Mouse (Mus musculus) cerebellum, adult (tissue): Measurements from ENCODE around the gene Ccdc162.

Source experiments
- ATAC-seq: cut with Nextera tagmentation; 2 replicates; pipeline ENCODE4 v1.9.2; 2017; ENCODE audit warnings: mild to moderate bottlenecking, moderate library complexity, mixed read lengths; ENCODE audit not compliant: insufficient number of reproducible peaks, low FRiP score, low TSS enrichment

Ccdc162 gene

DNA sequence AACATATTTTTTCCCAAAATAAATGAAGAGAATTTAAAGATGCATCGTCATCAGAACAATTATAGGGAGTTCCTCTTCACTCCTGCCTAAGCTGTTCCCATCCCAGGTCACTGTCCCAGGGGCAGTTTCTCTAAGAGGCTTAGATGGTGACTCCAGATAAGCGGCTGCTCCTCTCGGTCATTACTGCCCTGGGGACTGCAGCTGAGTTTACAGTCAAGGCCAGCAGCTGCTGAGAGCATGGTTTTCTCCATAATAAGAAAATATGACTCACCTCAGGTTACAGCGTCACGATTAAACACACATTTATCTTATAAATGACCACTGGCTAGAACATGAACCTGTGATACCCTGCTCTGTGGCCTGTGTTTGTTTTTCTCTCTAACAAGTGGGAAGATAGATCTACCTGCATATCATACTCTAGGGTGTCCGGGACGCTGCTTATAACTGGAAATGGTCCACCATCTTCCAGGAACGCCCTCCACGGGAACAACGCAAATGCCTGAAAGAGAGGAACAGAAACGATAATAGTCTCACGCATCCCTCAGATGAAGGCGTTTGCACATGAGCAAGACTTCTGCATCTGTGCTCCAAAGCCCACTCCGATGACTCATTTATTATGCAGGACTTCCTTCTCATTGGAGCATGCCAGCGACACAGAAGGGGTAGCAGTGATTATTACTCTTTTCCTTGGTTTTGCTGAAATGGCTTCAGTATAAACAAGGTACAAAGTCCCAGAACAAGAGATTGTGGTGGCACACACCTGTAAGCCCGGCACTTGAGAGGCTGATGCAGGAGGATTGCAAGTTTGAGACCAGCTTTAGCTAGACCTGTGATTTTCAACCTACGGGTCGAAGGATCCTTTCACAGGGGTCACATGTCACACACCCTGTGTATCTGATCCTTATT, 129.2 kb downstream of the Ccdc162 start:
- ATAC-seq = no peak

DNA sequence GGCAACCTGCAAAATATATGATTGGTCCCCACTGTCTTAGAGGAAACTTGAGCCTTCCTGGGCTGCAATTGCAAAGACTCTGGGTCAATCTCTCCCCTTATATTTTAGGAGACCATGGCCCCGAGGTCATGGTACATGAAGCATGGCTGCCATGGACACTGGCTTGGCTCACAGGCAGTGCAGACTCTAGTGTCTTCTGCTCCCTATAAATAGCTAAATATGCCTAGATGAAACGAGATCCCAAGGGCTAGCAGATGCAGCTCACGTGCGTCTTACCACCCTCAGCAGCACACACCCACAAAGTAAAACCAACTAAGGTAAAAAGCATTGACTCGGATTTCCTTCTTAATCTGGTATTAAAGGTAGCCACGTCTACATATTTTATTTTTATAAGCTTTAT, 133.1 kb downstream of the Ccdc162 start:
- ATAC-seq = no peak

DNA sequence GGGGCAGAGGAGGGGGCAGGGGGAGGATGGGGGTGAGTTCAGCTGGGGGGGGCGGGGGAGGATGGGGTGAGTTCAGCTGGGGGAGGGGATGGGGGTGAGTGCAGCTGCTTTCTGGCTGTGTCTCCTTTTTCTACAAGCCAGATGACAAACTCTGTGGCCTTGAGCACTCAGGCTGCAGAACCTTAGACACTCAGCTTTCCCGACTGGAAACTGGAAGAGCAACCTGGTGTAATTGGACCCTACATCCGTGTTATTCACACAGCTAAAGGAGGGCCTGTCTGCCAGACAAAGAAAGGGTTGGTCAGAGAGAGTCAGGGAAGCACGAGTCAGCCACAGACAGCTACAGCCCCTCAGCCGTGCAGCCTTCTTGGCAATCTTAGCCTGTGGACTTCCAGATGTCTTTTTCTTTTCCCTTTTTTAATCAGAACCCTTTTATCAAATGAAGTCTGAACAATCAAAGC, 133.5 kb downstream of the Ccdc162 start:
- ATAC-seq = no peak

DNA sequence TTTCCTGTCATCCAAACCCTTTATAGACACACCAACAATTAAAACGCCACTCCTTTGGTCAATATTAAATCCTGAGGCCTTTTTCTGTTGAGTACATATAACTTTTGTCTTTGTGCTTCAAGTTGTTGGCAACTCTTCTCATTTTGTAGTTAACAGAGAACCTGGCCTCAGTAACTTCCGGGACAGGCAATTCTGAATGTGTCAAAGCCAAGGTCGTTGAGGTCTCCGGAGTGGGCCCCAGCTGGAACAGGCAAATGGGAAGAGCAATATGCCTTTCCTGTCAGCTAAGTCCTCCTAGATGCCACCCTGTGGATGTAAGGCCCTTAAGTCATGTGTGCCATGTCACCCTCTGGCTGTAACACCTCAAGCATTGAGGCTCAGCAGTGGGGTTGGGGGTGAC, 136.0 kb downstream of the Ccdc162 start:
- ATAC-seq = no peak

GRCm38 (mm10) chr10:41578541-41578940, 137.9 kb downstream of the Ccdc162 start:
- ATAC-seq = no peak

DNA sequence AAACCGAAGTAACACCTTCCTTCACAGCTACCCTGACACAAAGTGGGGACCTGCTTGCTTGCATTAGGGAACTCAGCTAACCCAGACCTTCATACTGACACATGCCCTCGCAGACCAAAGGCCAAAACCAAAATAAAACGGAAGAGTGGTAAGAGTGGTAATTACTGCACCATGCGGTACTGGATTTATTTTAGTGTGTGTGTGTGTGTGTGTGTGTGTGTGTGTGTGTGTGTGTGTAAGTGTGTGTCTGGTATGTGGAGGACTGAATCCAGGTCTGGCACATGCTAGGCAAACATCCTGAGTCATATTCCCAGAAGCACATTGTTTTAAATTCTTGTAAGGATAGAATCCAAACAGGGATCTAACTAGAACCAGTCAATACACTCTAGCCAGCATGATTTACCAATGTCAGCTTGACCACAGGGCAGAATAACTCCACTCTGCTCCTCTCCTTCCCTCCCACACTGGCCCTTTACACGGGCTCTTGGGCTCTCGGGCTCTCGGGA, 140.1 kb downstream of the Ccdc162 start:
- ATAC-seq = no peak

DNA sequence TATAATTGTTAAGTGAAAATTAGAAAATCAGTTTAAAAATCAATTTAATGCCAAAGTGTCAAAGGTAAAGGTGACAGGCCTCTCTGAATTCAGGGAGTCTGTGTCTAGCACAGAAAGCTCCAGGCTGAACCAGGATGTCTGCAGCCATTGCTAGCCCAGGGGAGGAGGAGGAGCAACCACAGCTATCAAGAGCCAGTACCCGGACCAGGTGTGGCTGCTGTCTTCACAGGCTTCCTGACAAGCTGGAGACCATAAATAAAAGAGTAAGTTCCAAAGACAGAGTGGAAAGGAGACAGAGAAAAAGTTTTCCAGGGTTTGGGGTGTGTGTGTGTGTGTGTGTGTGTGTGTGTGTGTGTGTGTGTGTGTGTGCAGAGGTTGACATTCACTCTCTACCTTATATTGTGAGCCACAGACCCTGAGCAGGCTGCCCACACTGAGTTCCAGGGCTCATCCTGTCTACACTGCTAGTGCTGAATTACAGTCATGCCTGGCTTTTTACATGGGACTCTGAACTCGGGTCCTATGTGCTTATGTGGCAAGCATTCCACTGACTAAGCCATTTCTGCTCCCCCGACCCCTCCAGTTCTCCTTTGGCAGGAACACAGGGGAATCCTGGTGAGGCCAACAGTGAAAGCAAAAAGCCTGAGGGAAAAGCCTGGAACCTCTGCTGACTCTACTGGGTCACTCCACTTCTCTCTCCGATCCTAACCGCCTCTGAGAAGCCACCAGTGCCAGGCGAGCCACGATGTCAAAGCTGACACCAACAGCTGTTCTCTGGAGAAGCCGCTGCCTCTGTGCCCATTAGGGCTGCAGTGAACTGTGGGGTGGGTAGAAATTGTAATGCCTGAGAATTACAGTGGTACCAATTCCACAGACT, 140.7 kb downstream of the Ccdc162 start:
- ATAC-seq = no peak

- no peak for ATAC-seq
Measured at GRCm38 (mm10) chr10:41573190-41573589, 143.2 kb downstream of the Ccdc162 start.

DNA sequence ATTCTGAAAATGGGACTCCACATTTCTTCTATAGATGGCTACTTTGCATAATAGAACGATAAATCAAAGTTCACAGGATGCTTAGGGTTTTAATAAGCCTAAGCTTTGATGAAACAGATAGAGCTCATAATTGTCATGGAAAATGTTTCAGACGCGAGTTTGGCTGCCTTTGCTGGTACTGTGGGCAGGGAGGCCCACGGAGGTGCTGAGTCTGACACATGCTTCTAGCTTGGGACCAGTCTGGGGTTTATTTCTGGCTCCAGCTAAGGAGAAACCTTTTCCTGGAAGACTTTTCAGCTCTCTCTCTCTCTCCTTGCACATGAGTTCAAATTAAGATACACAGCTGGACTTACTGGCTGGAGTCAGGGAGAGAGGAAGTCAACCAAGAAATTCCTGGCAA, 144.2 kb downstream of the Ccdc162 start:
- no peak for ATAC-seq

- ATAC-seq = no peak
Measured at GRCm38 (mm10) chr10:41571065-41571464, 145.4 kb downstream of the Ccdc162 start.

DNA sequence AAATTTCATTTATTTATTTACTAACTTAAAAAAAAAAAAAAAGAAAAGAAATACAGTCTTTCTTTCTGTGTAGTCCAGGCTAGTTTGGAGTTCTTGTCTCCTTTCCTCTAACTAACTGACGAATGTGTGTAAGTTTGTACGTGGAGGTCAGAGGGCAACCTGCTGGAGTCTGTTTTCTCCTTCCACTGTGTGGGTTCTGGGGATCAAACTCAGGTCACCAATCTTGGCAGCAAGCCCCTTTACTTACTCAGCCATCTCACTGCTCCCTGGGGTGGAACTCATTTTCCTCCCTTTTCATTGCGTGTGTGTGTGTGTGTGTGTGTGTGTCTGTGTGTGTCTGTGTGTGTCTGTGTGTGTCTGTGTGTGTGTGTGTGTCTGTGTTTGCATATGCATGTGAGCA, 148.1 kb downstream of the Ccdc162 start:
- ATAC-seq = no peak

- ATAC-seq = no peak
Measured at GRCm38 (mm10) chr10:41565141-41565540, 151.3 kb downstream of the Ccdc162 start.

GRCm38 (mm10) chr10:41561701-41562395, 154.6 kb downstream of the Ccdc162 start:
- ATAC-seq = no peak

GRCm38 (mm10) chr10:41558401-41558800, 158.0 kb downstream of the Ccdc162 start:
- no peak for ATAC-seq

DNA sequence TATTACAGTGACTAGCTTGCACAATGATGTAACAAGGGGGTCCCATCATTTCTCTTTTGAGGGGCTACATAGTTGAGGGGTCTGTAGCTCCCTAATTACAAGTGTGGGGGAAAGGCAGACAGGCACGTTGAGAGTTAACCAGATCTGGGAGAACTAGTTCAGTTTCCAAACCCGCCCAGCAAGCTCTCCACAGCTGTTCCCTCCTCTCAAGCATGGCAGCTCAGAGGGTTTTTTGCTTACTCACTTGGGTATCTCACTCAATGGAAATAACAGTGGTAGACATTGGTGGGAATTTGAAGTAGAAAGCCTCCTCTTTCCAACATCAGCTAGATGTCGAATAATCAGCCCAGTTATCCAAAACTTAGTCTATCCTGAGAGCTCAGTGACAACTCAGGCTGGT, 161.4 kb downstream of the Ccdc162 start:
- no peak for ATAC-seq

DNA sequence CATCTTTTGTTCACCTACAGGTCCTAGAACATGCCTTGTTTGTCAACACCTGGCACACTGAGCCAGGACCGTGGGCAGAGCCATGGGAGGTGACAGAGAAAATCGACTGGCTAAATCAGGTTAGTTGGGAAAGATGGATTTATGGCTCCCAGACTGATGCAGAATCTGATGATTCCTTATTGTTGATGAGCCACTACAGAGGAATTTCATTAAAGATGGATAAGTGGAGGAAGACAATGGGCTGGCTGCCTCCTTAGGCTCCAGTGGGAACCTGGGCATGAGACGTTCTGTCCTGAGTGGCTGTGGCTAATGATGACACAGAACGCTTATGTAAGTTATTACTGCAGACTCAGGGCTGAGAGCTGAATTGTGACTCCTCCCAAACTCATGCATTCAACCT, 162.7 kb downstream of the Ccdc162 start:
- no peak; the same call in 1 of the 2 replicates for ATAC-seq

DNA sequence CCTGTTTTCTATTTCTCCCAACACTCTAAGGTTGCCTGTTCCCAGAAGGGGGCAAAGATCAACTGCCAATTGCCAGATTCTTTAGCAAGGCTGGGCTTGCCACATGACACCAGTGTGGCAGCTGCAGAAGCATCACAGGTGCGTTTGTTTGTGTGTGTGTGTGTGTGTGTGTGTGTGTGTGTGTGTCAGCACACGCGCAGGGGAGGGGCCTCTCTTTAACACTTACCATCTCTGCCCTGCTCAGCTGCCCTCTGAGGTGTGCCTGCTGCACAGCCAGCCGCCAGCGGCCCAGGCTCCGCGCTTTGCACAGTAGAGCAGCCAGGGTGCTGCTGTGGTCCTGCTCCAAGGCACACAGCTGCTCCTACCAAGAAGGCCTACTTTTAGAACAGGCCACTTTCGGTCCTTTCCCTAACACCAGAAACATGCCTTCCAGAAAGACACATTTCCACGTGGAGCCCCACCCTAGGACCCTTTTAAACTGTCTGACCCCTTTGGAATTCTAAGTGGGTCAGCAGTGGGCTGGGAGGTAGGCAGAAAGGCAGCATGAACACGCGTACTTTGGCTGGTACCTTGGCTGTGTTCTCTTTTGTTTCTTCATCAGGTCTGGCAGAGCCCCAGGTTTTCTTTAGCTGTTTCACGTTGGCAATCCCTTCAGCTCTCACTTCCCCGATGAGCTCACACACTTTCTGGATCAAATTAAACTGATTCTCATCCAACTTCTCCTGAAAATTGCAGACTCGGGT, 163.4 kb downstream of the Ccdc162 start:
- ATAC-seq = no peak

DNA sequence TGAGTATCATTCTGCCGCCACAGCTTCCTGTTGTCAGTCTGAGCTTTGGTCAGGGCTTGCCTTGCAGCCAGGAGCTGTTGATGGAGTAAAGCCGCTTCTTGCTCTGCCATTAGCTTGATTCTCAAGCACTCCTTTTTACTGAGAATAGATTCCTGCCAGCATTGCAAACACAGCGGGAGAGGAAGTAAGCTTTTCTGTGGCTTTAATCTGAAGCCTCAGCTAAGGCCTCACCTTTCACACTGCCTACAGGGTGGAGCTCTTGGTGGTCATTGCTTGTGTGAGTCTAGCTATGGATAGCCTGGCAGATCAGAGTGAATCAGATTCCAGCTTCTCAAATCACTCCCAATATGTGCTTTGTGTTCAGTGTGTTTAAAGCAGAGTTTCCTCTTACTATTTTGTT, 164.1 kb downstream of the Ccdc162 start:
- no peak for ATAC-seq

- ATAC-seq = no peak
Measured at GRCm38 (mm10) chr10:41550711-41551110, 165.7 kb downstream of the Ccdc162 start.
